Comparison of ENCODE assay signal across 11 mouse cellular contexts in the genomic region with DNA sequence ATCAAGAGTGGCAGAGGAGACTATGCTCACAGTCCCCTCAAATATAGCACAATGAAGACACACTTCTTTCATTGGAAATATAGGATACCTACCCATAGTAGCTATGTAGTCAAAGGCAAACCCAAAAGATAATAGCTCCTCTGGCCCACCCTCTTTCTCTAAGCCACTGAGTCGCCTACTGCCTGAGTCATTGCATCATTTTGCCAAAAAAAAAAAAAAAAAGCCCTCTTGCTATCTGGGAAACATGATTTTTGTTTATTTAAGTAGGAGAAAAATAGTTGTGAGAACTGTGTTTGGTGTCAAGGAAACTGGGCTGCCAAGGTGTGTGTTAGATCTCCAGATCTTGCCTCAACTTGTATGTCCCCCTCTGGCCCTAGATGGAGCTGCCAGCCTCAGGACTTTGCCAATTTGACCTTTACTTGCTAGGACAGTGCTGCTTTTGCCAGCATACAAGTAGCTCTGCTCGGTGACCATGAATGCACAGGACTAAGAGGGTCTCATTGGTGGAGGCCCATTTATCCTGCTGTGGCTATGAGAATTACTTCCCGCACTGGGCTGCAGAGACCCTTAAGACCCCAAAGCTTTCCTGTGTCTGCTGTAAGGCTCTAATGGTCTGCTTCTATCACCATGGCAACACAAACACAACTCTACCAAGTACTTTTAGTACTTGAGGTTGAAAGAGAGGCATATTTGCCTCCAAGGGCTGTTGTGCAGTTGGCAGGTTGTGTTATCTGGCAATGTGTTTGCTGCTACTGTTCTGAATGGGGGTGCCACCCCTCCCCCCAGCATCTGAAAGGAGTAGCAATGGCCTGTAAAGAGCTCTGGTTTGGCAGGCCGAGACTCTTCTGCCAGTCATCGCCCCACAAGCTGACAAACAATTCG.
A peak's percentile ranks its signal among the peaks of the same experiment; 100 is the strongest.
DNase-seq lines count a peak whose midpoint lies in the region; ATAC-seq and TF ChIP-seq lines count a peak whose summit lies in the region.
"Had no signal": no experiment of that assay in that cellular context is flagged by ENCODE, and none has a peak within 500 bp of the region (broad histone marks: within the 10 kb centered on the region; RNA-seq: fewer than 3 reads in every experiment).

No protein-coding gene starts in this region.

- WGBS in hindbrain, embryonic 16.5 days = 45% methylated on average over 6 of the region's 6 CpGs
- WGBS in midbrain, embryonic 12.5 days = 40% methylated on average over 6 of the region's 6 CpGs

- no peaks in the 10 kb centered on the region for H3K36me3 ChIP-seq in C2C12 (ENCODE audit: control insufficient read depth, insufficient read depth)
- no peaks in the 10 kb centered on the region for H3K36me3 ChIP-seq in hindbrain, embryonic 16.5 days (ENCODE audit: control insufficient read depth, insufficient read depth, low read length)
- no peaks in the 10 kb centered on the region for H3K36me3 ChIP-seq in midbrain, embryonic 12.5 days

- no peaks in the 10 kb centered on the region for H3K79me3 ChIP-seq in C2C12 (ENCODE audit: low read depth)

- peak; percentile 89 for ATAC-seq in hindbrain, embryonic 16.5 days
- ATAC-seq in midbrain, embryonic 12.5 days (ENCODE audit: low FRiP score, low read depth) = peak; percentile 48

- intact Hi-C loops in gastrocnemius, postnatal 14 days (cut with DNase I; ENCODE audit: low total_unique reads) = no loop called here

- H3K27ac ChIP-seq in hindbrain, embryonic 16.5 days (ENCODE audit: low read depth, low read length) = no peak overlapping the region
- no peak overlapping the region for H3K27ac ChIP-seq in midbrain, embryonic 12.5 days (replicated peaks)
- H3K27ac ChIP-seq: liver, embryonic 14.5 days had no signal

- peak; percentile 34 for DNase-seq in cerebellum, adult 9-11 months
- DNase-seq in cerebellum, postnatal 14 days = no peak
- no peak for DNase-seq in thymus, postnatal 0 days (ENCODE audit: low spot score)
- no peak for DNase-seq in gastrocnemius, postnatal 14 days
- DNase-seq in adrenal gland, adult 18-20 months (ENCODE audit: low spot score in 2 of 2) = no peak
- DNase-seq: B cell, adult 2 months; kidney, postnatal 4 days had no signal

- H3K4me1 ChIP-seq in hindbrain, embryonic 16.5 days (ENCODE audit: control insufficient read depth, insufficient read depth, low read depth, low read length) = peaks cover 8% of the 10 kb centered on the region
- H3K4me1 ChIP-seq in midbrain, embryonic 12.5 days = peaks cover 13% of the 10 kb centered on the region

- no peaks in the 10 kb centered on the region for H3K9me3 ChIP-seq in hindbrain, embryonic 16.5 days (ENCODE audit: control insufficient read depth, low read length)
- H3K9me3 ChIP-seq in midbrain, embryonic 12.5 days = no peaks in the 10 kb centered on the region

- TF ChIP-seq CTCF in C2C12 (IDR thresholded peaks at IDR 0.05; ENCODE audit: control insufficient read depth, insufficient read depth, insufficient read length) = no peak

- H3K9ac ChIP-seq in hindbrain, embryonic 16.5 days (ENCODE audit: low read depth, low read length) = no peak overlapping the region
- no peak overlapping the region for H3K9ac ChIP-seq in midbrain, embryonic 12.5 days (replicated peaks)
- H3K9ac ChIP-seq: liver, embryonic 14.5 days had no signal

- no peak overlapping the region for H3K4me3 ChIP-seq in C2C12 (ENCODE audit: insufficient read depth, poor library complexity, severe bottlenecking)
- no peak overlapping the region for H3K4me3 ChIP-seq in hindbrain, embryonic 16.5 days (ENCODE audit: low read length)
- no peak overlapping the region for H3K4me3 ChIP-seq in midbrain, embryonic 12.5 days

- no peaks in the 10 kb centered on the region for H3K79me2 ChIP-seq in C2C12 (ENCODE audit: control insufficient read depth, insufficient read depth)

- H3K4me2 ChIP-seq in hindbrain, embryonic 16.5 days (ENCODE audit: low read length) = no peak overlapping the region
- H3K4me2 ChIP-seq in midbrain, embryonic 12.5 days (replicated peaks) = no peak overlapping the region

- H3ac ChIP-seq in C2C12 (ENCODE audit: control insufficient read depth, insufficient read length, low read depth) = no peak overlapping the region

- H3K27me3 ChIP-seq in C2C12 (ENCODE audit: control insufficient read depth, insufficient read depth, insufficient read length) = no peaks in the 10 kb centered on the region
- H3K27me3 ChIP-seq in hindbrain, embryonic 16.5 days (replicated peaks; ENCODE audit: control insufficient read depth, insufficient read depth, low read length) = no peaks in the 10 kb centered on the region; the same call in 1 of the 2 replicates
- no peaks in the 10 kb centered on the region for H3K27me3 ChIP-seq in midbrain, embryonic 12.5 days

TF ChIP-seq in C2C12, 6 proteins besides CTCF, POLR2A, EP300 and RAD21:
- TF ChIP-seq CEBPB (IDR thresholded peaks at IDR 0.05; ENCODE audit: low read depth) = peak; percentile 50
- no peak for TF ChIP-seq FOSL1 (IDR thresholded peaks at IDR 0.05; ENCODE audit: insufficient read depth, low read length, poor library complexity, severe bottlenecking)
